16 mouse cellular contexts compared by ENCODE assay signal in genomic region chr12:110953443-110953842, GRCm38 (mm10). TPM values are rescaled to one million over a fixed set of nuclear protein-coding genes. Genes with fewer than 3 reads are reported as not detected.
DNase-seq lines count a peak whose midpoint lies in the region; ATAC-seq and TF ChIP-seq lines count a peak whose summit lies in the region.
"Had no signal": no experiment of that assay in that cellular context is flagged by ENCODE, and none has a peak within 500 bp of the region (broad histone marks: within the 10 kb centered on the region; RNA-seq: fewer than 3 reads in every experiment).

No protein-coding gene starts in this region.

- ATAC-seq in midbrain, postnatal 0 days (ENCODE audit: low FRiP score): no peak
- no peak for ATAC-seq in megakaryocyte progenitor cell, adult 5-6 weeks (replicated peaks; ENCODE audit: poor library complexity)

- peak overlapping the region; percentile 40 for H3K27ac ChIP-seq in layer of hippocampus, adult 2 months
- 0 out of 2 replicates have a peak overlapping the region, but pooled peaks have one; percentile 6 for H3K27ac ChIP-seq in small intestine, adult 2 months (ENCODE audit: insufficient read depth, low read depth, low read length)
- no peak overlapping the region for H3K27ac ChIP-seq in midbrain, postnatal 0 days (ENCODE audit: low read depth, low read length)
- H3K27ac ChIP-seq: embryonic facial prominence, embryonic 15.5 days; kidney, embryonic 15.5 days; midbrain, embryonic 12.5 days had no signal

- H3K4me1 ChIP-seq in small intestine, adult 2 months (ENCODE audit: control insufficient read depth, insufficient read depth, insufficient read length, low read length): peaks cover 8% of the 10 kb centered on the region; the same call in 1 of the 2 replicates
- no peaks in the 10 kb centered on the region for H3K4me1 ChIP-seq in midbrain, postnatal 0 days (ENCODE audit: insufficient read depth, low read length)
- H3K4me1 ChIP-seq: embryonic facial prominence, embryonic 15.5 days; kidney, embryonic 15.5 days; midbrain, embryonic 12.5 days had no signal

- DNase-seq in layer of hippocampus, adult 2 months (ENCODE audit: low spot score in 2 of 2): no peak
- no peak for DNase-seq in layer of hippocampus, postnatal 10 days (ENCODE audit: low spot score in 2 of 2)
- peak; percentile 66 for DNase-seq in adrenal gland, postnatal 10 days
- DNase-seq in liver: peak; percentile 81
- no peak for DNase-seq in kidney, postnatal 10 days
- DNase-seq in midbrain, postnatal 0 days (ENCODE audit: low spot score): no peak
- DNase-seq: gastrocnemius, postnatal 14 days; heart, postnatal 36 days; lung, postnatal 36 days; thymus, adult 2 months had no signal

- H3K9me3 ChIP-seq in midbrain, postnatal 0 days (ENCODE audit: low read length): no peaks in the 10 kb centered on the region
- H3K9me3 ChIP-seq: embryonic facial prominence, embryonic 15.5 days; G1E; kidney, embryonic 15.5 days; midbrain, embryonic 12.5 days had no signal

- WGBS in small intestine, adult 2 months: 87% methylated on average over 3 of the region's 3 CpGs
- WGBS in midbrain, postnatal 0 days: 95% methylated on average over 3 of the region's 3 CpGs

- no peak overlapping the region for H3K9ac ChIP-seq in midbrain, postnatal 0 days (replicated peaks; ENCODE audit: low read length, poor library complexity, severe bottlenecking)
- H3K9ac ChIP-seq: embryonic facial prominence, embryonic 15.5 days; kidney, embryonic 15.5 days; midbrain, embryonic 12.5 days had no signal

- no peaks in the 10 kb centered on the region for H3K27me3 ChIP-seq in small intestine, adult 2 months (ENCODE audit: control insufficient read depth, insufficient read depth, low read length)
- H3K27me3 ChIP-seq in midbrain, postnatal 0 days (ENCODE audit: insufficient read depth, low read length): no peaks in the 10 kb centered on the region
- H3K27me3 ChIP-seq: embryonic facial prominence, embryonic 15.5 days; kidney, embryonic 15.5 days; midbrain, embryonic 12.5 days had no signal

- no peak for TF ChIP-seq POLR2A in small intestine, adult 2 months (IDR thresholded peaks at IDR 0.05; ENCODE audit: low read depth, low read length)

- TF ChIP-seq CTCF in layer of hippocampus, adult 2 months (conservative IDR thresholded peaks at IDR 0.05): no peak
- no peak for TF ChIP-seq CTCF in small intestine, adult 2 months (IDR thresholded peaks at IDR 0.05; ENCODE audit: extremely low read depth, insufficient read length, insufficient replicate concordance, low read depth, low read length)
- no peak for TF ChIP-seq CTCF in midbrain, postnatal 0 days (IDR thresholded peaks at IDR 0.05)

- no peak overlapping the region for H3K4me3 ChIP-seq in layer of hippocampus, adult 2 months
- no peak overlapping the region for H3K4me3 ChIP-seq in small intestine, adult 2 months (ENCODE audit: low read depth, low read length)
- H3K4me3 ChIP-seq in midbrain, postnatal 0 days (ENCODE audit: low read depth, low read length): no peak overlapping the region
- H3K4me3 ChIP-seq: embryonic facial prominence, embryonic 15.5 days; kidney, embryonic 15.5 days; midbrain, embryonic 12.5 days had no signal

- H3K36me3 ChIP-seq in small intestine, adult 2 months (ENCODE audit: control insufficient read depth, insufficient read depth, low read length): peaks cover 12% of the 10 kb centered on the region
- peaks cover 21% of the 10 kb centered on the region for H3K36me3 ChIP-seq in midbrain, postnatal 0 days (ENCODE audit: insufficient read depth, low read length)

- H3K4me2 ChIP-seq in midbrain, postnatal 0 days (ENCODE audit: low read depth, low read length, poor library complexity, severe bottlenecking): no peak overlapping the region
- H3K4me2 ChIP-seq: embryonic facial prominence, embryonic 15.5 days; kidney, embryonic 15.5 days; midbrain, embryonic 12.5 days had no signal

RNA-seq across cellular contexts. Expression of gene Ankrd9, which starts 25.4 kb away (rescaled TPM):
- total RNA-seq in layer of hippocampus, adult 2 months (2021): 10 to 100 TPM; 10.8 to 14.1 TPM
- 1 to 10 TPM; 8.2 to 9.6 TPM for total RNA-seq in layer of hippocampus, postnatal 10 days (2021)
- total RNA-seq in adrenal gland, postnatal 10 days (2021): 10 to 100 TPM; 35.7 to 49.7 TPM
- 174 and 206 TPM in 2 replicates for polyA plus RNA-seq in small intestine, adult 2 months (2012; rRNA removed)
- total RNA-seq in midbrain, postnatal 0 days (2014; rRNA removed): 11.8 and 14.0 TPM in 2 replicates
- polyA plus RNA-seq in midbrain, postnatal 0 days (2015; fragmentation: Nextera tagmentation; extraction: Ambion mirVana): 12.1 and 13.4 TPM in 2 replicates
- total RNA-seq in megakaryocyte progenitor cell, adult 5-6 weeks (2015): 1.1 and 1.4 TPM in 2 replicates
- 1.8 and 4.6 TPM in 2 replicates for total RNA-seq in megakaryocyte progenitor cell, adult 5-6 weeks (2017)

Comparison
In these comparisons a context has a peak if more than half of its experiments do, and no peak if none do; other contexts are left out.
1. DNase-seq: peak in adrenal gland, postnatal 10 days (single experiment) and liver (single experiment); none in layer of hippocampus, adult 2 months (0 of 2), layer of hippocampus, postnatal 10 days (0 of 2), kidney, postnatal 10 days (single experiment) and midbrain, postnatal 0 days (single experiment).